Mouse (Mus musculus) hindbrain, embryonic 14.5 days (tissue): ENCODE measurements around the gene Adgrl3. TPM values are rescaled to one million over a fixed set of nuclear protein-coding genes. Genes with fewer than 3 reads are reported as not detected.
A peak's percentile ranks its signal among the peaks of the same experiment; 100 is the strongest.

Experiments
- ATAC-seq: fragments of 200-750 bp; cut with Nextera tagmentation; 2 replicates; pipeline ENCODE4 v1.8.0; 2017; ENCODE audit warnings: moderate number of reproducible peaks, mild to moderate bottlenecking, moderate TSS enrichment, moderate library complexity; ENCODE audit not compliant: low FRiP score
- DNase-seq: peaks from one replicate; pipeline ENCODE4 v3.0.0-alpha.2; 2015; ENCODE audit warnings: low spot score
- H3K27ac ChIP-seq: fragments of 300-500 bp; sonication (generic); 2 replicates; pipeline ENCODE4 v1.5.1; 2014; ENCODE audit warnings: mild to moderate bottlenecking, moderate library complexity
- H3K27me3 ChIP-seq: fragments of 300-500 bp; sonication (generic); 2 replicates; pipeline ENCODE4 v1.6.1; 2014; ENCODE audit warnings: mild to moderate bottlenecking, low read length, mixed read lengths; ENCODE audit not compliant: control insufficient read depth, insufficient read depth
- H3K36me3 ChIP-seq: fragments of 300-500 bp; sonication (generic); replicated peaks from 2 replicates; pipeline ENCODE4 v1.6.1; 2014; ENCODE audit not compliant: control insufficient read depth, insufficient read depth
- H3K4me1 ChIP-seq: fragments of 300-500 bp; sonication (generic); replicated peaks from 2 replicates; pipeline ENCODE4 v1.6.1; 2014; ENCODE audit warnings: antibody characterized with exemption, low read length, mixed read lengths; ENCODE audit not compliant: control insufficient read depth, insufficient read depth
- H3K4me2 ChIP-seq: fragments of 300-500 bp; sonication (generic); replicated peaks from 2 replicates; pipeline ENCODE4 v1.6.1; 2014; ENCODE audit warnings: mild to moderate bottlenecking, moderate library complexity
- H3K4me3 ChIP-seq: fragments of 300-500 bp; sonication (generic); replicated peaks from 2 replicates; pipeline ENCODE4 v1.5.1; 2014; ENCODE audit warnings: mild to moderate bottlenecking, low read length
- H3K9ac ChIP-seq: fragments of 300-500 bp; sonication (generic); 2 replicates; pipeline ENCODE4 v1.6.1; 2014
- H3K9me3 ChIP-seq: fragments of 300-500 bp; sonication (generic); 2 replicates; pipeline ENCODE4 v1.6.1; 2016; ENCODE audit warnings: low read length; ENCODE audit not compliant: control insufficient read depth
- WGBS: fragments of 180-500 bp; shearing (Covaris S2); extraction: QIAGEN DNeasy Blood & Tissue Kit; methylation state at CpG from one replicate; pipeline ENCODE4 v1.1.7; 2014; 5-methylcytosine and 5-hydroxymethylcytosine counted together
- polyA plus RNA-seq: library from polyadenylated mRNA; unstranded; fragments of >200 nt; fragmentation: Nextera tagmentation; extraction: Ambion mirVana; gene quantifications from 2 replicates; pipeline ENCODE4 v1.2.1, GENCODE M21; 2014

Adgrl3 gene
- polyA plus RNA-seq, 1 experiment from 2014 or later = 77.7 TPM

- Histone ChIP-seq H3K27me3 (no peaks in the 10 kb centered on the region), H3K9me3 (no peaks in the 10 kb centered on the region), H3K27ac (no peak overlapping the region), H3K9ac (no peak overlapping the region), H3K4me1 (no peaks in the 10 kb centered on the region), H3K4me2 (no peak overlapping the region), H3K4me3 (no peak overlapping the region), H3K36me3 (no peaks in the 10 kb centered on the region)
- WGBS = 16% methylated on average over 3 of the region's 3 CpGs
- no peak for ATAC-seq
- DNase-seq = no peak
Observed at GRCm38 (mm10) chr5:81583425-81583824, 563.5 kb downstream of the Adgrl3 start.

GRCm38 (mm10) chr5:81584945-81585344, 565.0 kb downstream of the Adgrl3 start:
- H3K4me2 ChIP-seq = no peak overlapping the region
- H3K4me3 ChIP-seq = no peak overlapping the region
- H3K27me3 ChIP-seq = no peaks in the 10 kb centered on the region
- H3K9ac ChIP-seq = no peak overlapping the region
- ATAC-seq (no peak), DNase-seq (no peak)
- H3K36me3 ChIP-seq = no peaks in the 10 kb centered on the region
- 78% methylated on average over 3 of the region's 3 CpGs for WGBS
- H3K4me1 ChIP-seq = no peaks in the 10 kb centered on the region
- no peaks in the 10 kb centered on the region for H3K9me3 ChIP-seq
- no peak overlapping the region for H3K27ac ChIP-seq

GRCm38 (mm10) chr5:81590005-81590694, 570.2 kb downstream of the Adgrl3 start:
- Histone ChIP-seq H3K27ac (no peak overlapping the region), H3K9me3 (no peaks in the 10 kb centered on the region), H3K4me1 (no peaks in the 10 kb centered on the region), H3K9ac (no peak overlapping the region), H3K27me3 (no peaks in the 10 kb centered on the region), H3K36me3 (no peaks in the 10 kb centered on the region), H3K4me3 (no peak overlapping the region), H3K4me2 (no peak overlapping the region)
- ATAC-seq = no peak
- DNase-seq = no peak
- WGBS = 84% methylated on average over 14 of the region's 14 CpGs

- 43% methylated on average over 3 of the region's 3 CpGs for WGBS
- Histone ChIP-seq H3K27me3 (no peaks in the 10 kb centered on the region), H3K36me3 (no peaks in the 10 kb centered on the region), H3K4me2 (no peak overlapping the region), H3K9me3 (no peaks in the 10 kb centered on the region), H3K4me3 (no peak overlapping the region), H3K4me1 (no peaks in the 10 kb centered on the region), H3K27ac (no peak overlapping the region), H3K9ac (no peak overlapping the region)
- no peak for DNase-seq
- no peak for ATAC-seq
Observed at GRCm38 (mm10) chr5:81591481-81591880, 571.5 kb downstream of the Adgrl3 start.

- H3K27me3 ChIP-seq = no peaks in the 10 kb centered on the region
- 86% methylated on average over 1 of the region's 1 CpGs for WGBS
- no peak overlapping the region for H3K4me3 ChIP-seq
- no peak overlapping the region for H3K27ac ChIP-seq
- no peak overlapping the region for H3K4me2 ChIP-seq
- no peaks in the 10 kb centered on the region for H3K9me3 ChIP-seq
- no peak overlapping the region for H3K9ac ChIP-seq
- no peaks in the 10 kb centered on the region for H3K36me3 ChIP-seq
- DNase-seq (no peak), ATAC-seq (0 out of 2 replicates have a peak, but pooled peaks have one; percentile 53)
- peaks cover 9% of the 10 kb centered on the region; the same call in 1 of the 2 replicates for H3K4me1 ChIP-seq
Observed at GRCm38 (mm10) chr5:81593396-81593995, 573.6 kb downstream of the Adgrl3 start.

GRCm38 (mm10) chr5:81598041-81598440, 578.1 kb downstream of the Adgrl3 start:
- WGBS = 50% methylated on average over 6 of the region's 6 CpGs
- no peak overlapping the region for H3K4me3 ChIP-seq
- H3K36me3 ChIP-seq = no peaks in the 10 kb centered on the region
- H3K9ac ChIP-seq = no peak overlapping the region
- no peak overlapping the region for H3K27ac ChIP-seq
- no peak for ATAC-seq
- H3K9me3 ChIP-seq = no peaks in the 10 kb centered on the region
- no peak overlapping the region; the same call in 1 of the 2 replicates for H3K4me2 ChIP-seq
- no peaks in the 10 kb centered on the region for H3K27me3 ChIP-seq
- no peak for DNase-seq
- H3K4me1 ChIP-seq = peaks cover 10% of the 10 kb centered on the region; the same call in 1 of the 2 replicates

GRCm38 (mm10) chr5:81602889-81603288, 583.0 kb downstream of the Adgrl3 start:
- Histone ChIP-seq H3K4me3 (no peak overlapping the region), H3K9me3 (no peaks in the 10 kb centered on the region), H3K27ac (no peak overlapping the region), H3K4me1 (peaks cover 7% of the 10 kb centered on the region; the same call in 1 of the 2 replicates), H3K4me2 (no peak overlapping the region), H3K9ac (no peak overlapping the region), H3K36me3 (no peaks in the 10 kb centered on the region), H3K27me3 (no peaks in the 10 kb centered on the region)
- 76% methylated on average over 4 of the region's 4 CpGs for WGBS
- ATAC-seq (no peak; the same call in 1 of the 2 replicates), DNase-seq (no peak)

- Histone ChIP-seq H3K36me3 (no peaks in the 10 kb centered on the region), H3K4me3 (no peak overlapping the region), H3K9ac (no peak overlapping the region), H3K27ac (no peak overlapping the region), H3K4me1 (peaks cover 4% of the 10 kb centered on the region; the same call in 1 of the 2 replicates), H3K9me3 (no peaks in the 10 kb centered on the region), H3K27me3 (no peaks in the 10 kb centered on the region), H3K4me2 (no peak overlapping the region)
- 90% methylated on average over 1 of the region's 1 CpGs for WGBS
- DNase-seq = no peak
- ATAC-seq = no peak
Observed at GRCm38 (mm10) chr5:81605646-81606045, 585.7 kb downstream of the Adgrl3 start.

GRCm38 (mm10) chr5:81610223-81610622, 590.3 kb downstream of the Adgrl3 start:
- H3K4me2 ChIP-seq = no peak overlapping the region
- WGBS = 71% methylated on average over 5 of the region's 5 CpGs
- H3K27me3 ChIP-seq = no peaks in the 10 kb centered on the region
- no peak overlapping the region for H3K9ac ChIP-seq
- no peak overlapping the region for H3K4me3 ChIP-seq
- peaks cover 4% of the 10 kb centered on the region; the same call in 1 of the 2 replicates for H3K4me1 ChIP-seq
- peak; percentile 40 for DNase-seq
- no peaks in the 10 kb centered on the region for H3K36me3 ChIP-seq
- ATAC-seq = peak; percentile 69; the same call in 1 of the 2 replicates
- H3K27ac ChIP-seq = no peak overlapping the region
- no peaks in the 10 kb centered on the region for H3K9me3 ChIP-seq
